Mouse (Mus musculus): ENCODE measurements at regions not wholly inside any gene's neighbourhood (a gene's known extent, or its start where the extent isn't known, plus 50 kb on each side); places are given as distances from the start of the nearest gene placed in this dataset.

DNA sequence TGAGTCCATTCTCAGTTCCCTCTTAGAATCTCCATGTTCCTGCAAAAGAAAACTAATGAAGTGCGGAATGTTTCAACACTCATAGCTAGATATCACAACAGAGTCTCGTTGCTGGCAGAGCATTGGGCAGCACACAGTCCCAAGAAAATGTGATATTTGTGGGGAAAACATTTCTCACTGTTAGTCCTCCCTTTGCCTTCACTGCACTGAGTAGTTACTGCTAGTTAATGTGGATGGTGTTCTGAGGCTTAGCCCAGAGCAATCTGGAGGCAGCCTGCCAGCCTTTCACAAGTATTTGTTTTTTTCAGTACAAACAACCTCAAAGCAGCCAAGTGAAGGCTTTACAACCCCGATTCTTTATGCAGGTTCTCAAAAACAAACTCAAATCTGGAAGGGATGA, 197.2 kb downstream of the Fam76b start:
- no peaks in the 10 kb centered on the region for H3K9me3 ChIP-seq (replicated peaks; ENCODE audit: control insufficient read depth, low read length)
- DNase-seq (ENCODE audit: low spot score) = peak; percentile 45
- no peak for ATAC-seq
- no peak overlapping the region for H3K4me3 ChIP-seq (ENCODE audit: low read depth, low read length)
- H3K4me1 ChIP-seq (ENCODE audit: control insufficient read depth, insufficient read depth, low read length) = no peaks in the 10 kb centered on the region
- no peak overlapping the region for H3K9ac ChIP-seq (ENCODE audit: low read length)
- 65% methylated on average over 3 of the region's 3 CpGs for WGBS
- H3K27me3 ChIP-seq (replicated peaks; ENCODE audit: control insufficient read depth, insufficient read depth, low read length) = no peaks in the 10 kb centered on the region
- no peaks in the 10 kb centered on the region for H3K36me3 ChIP-seq (ENCODE audit: control insufficient read depth, insufficient read depth, low read length)
- H3K4me2 ChIP-seq (ENCODE audit: low read length) = no peak overlapping the region
- H3K27ac ChIP-seq (ENCODE audit: low read depth, low read length) = no peak overlapping the region

DNA sequence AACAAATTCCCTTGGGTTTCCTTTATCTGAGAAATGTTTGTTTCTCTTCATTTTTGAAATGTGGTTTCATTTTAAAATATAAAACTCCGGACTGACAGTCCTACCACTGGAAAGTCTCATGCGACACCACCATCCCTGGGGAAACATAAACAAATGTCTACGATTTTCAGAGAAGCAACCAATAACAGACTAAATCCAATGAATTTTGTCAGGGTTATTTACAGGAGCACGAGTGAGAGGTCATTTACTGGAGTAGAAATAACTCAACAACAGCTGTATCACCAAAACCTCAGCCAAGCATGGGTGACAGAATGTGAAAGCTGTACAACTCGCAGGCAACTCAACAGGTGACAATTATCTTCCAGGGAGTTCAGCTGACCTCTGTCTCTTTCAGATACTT, 200.5 kb downstream of the Fam76b start:
- Histone ChIP-seq H3K9ac (ENCODE audit: low read length) (no peak overlapping the region), H3K27ac (ENCODE audit: low read depth, low read length) (no peak overlapping the region), H3K36me3 (ENCODE audit: control insufficient read depth, insufficient read depth, low read length) (no peaks in the 10 kb centered on the region), H3K9me3 (replicated peaks; ENCODE audit: control insufficient read depth, low read length) (no peaks in the 10 kb centered on the region), H3K27me3 (replicated peaks; ENCODE audit: control insufficient read depth, insufficient read depth, low read length) (no peaks in the 10 kb centered on the region), H3K4me1 (ENCODE audit: control insufficient read depth, insufficient read depth, low read length) (peaks cover 3% of the 10 kb centered on the region; the same call in 1 of the 2 replicates), H3K4me2 (ENCODE audit: low read length) (no peak overlapping the region), H3K4me3 (ENCODE audit: low read depth, low read length) (no peak overlapping the region)
- ATAC-seq (no peak), DNase-seq (ENCODE audit: low spot score) (no peak)
- 89% methylated on average over 5 of the region's 5 CpGs for WGBS

DNA sequence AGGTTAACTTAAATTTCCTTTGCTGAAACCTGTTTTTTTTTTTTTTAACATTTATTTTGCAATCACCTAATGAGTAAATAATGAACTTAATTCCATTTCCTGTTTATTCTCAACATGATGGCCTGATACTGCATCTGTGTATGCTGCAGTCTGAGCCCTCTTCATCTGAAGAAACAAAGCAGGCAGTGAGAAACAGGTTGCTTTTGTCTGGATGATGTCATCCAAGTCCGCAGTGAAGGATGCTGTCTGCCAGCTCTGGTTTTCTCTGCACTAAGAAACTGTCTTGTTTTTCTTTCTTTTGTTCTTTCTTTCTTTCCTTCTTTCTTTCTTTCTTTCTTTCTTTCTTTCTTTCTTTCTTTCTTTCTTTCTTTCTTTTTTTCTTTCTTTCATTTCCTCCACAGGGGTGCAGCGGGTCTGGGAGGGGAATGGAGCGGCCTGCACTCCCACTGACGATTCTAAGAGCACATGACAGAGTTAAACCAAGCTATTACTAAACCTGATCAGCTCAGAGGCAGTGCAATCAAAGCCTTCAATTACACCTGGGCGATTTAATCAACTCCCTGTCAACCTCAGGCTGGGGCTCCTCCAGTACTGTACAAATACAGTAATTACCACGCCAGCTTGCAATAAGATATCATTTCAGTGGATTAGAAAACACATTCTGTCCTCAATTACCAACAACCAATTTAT, 204.0 kb downstream of the Fam76b start:
- no peak overlapping the region for H3K9ac ChIP-seq (ENCODE audit: low read length)
- 16% methylated on average over 6 of the region's 6 CpGs for WGBS
- ATAC-seq (peak; percentile 85), DNase-seq (ENCODE audit: low spot score) (peak; percentile 51)
- no peaks in the 10 kb centered on the region for H3K9me3 ChIP-seq (replicated peaks; ENCODE audit: control insufficient read depth, low read length)
- no peak overlapping the region for H3K4me3 ChIP-seq (ENCODE audit: low read depth, low read length)
- H3K36me3 ChIP-seq (ENCODE audit: control insufficient read depth, insufficient read depth, low read length) = no peaks in the 10 kb centered on the region
- H3K27me3 ChIP-seq (replicated peaks; ENCODE audit: control insufficient read depth, insufficient read depth, low read length) = no peaks in the 10 kb centered on the region
- no peak overlapping the region for H3K27ac ChIP-seq (ENCODE audit: low read depth, low read length)
- peaks cover 3% of the 10 kb centered on the region; the same call in 1 of the 2 replicates for H3K4me1 ChIP-seq (ENCODE audit: control insufficient read depth, insufficient read depth, low read length)
- no peak overlapping the region for H3K4me2 ChIP-seq (ENCODE audit: low read length)

DNA sequence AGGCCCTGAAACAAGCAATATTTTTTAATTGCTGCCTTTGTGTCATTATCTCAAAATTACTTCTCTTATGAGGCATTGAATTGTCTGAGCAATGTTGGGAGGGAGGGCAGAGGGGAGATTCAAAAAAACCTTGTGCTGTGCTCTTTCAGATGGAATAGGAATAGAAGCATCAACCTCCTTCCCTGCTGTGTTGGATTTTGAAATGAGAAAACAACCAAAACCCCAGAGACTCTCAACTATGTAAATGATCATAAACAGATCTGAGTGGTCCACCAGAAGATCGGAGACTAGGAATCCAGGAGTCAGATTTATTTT, 204.5 kb downstream of the Fam76b start:
- 53% methylated on average over 1 of the region's 1 CpGs for WGBS
- H3K4me2 ChIP-seq (ENCODE audit: low read length) = no peak overlapping the region
- H3K9ac ChIP-seq (ENCODE audit: low read length) = no peak overlapping the region
- H3K27me3 ChIP-seq (replicated peaks; ENCODE audit: control insufficient read depth, insufficient read depth, low read length) = no peaks in the 10 kb centered on the region
- H3K4me3 ChIP-seq (ENCODE audit: low read depth, low read length) = no peak overlapping the region
- H3K9me3 ChIP-seq (replicated peaks; ENCODE audit: control insufficient read depth, low read length) = no peaks in the 10 kb centered on the region
- no peak for DNase-seq (ENCODE audit: low spot score)
- peak; percentile 52; the same call in 1 of the 2 replicates for ATAC-seq
- no peaks in the 10 kb centered on the region for H3K36me3 ChIP-seq (ENCODE audit: control insufficient read depth, insufficient read depth, low read length)
- H3K27ac ChIP-seq (ENCODE audit: low read depth, low read length) = no peak overlapping the region
- H3K4me1 ChIP-seq (ENCODE audit: control insufficient read depth, insufficient read depth, low read length) = peaks cover 3% of the 10 kb centered on the region; the same call in 1 of the 2 replicates

DNA sequence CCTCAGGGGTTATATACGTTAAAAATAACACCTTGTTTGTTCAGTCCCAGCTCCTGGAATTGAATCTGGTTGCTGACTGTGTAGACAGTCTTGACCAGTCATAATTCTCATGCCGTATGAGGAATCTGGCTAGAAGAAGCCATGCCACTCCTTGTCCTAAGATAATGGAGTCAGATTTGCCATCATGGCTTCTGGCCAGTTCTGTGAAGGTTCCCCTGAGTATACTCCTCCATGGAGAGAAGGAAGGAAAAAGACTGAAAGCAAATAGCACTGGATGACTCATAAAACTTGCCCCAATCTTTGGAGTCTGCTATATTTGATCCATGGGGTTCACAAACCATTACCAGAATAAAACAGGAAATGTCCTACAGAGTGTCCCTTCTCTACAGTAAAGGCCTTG, 208.0 kb downstream of the Fam76b start:
- Histone ChIP-seq H3K4me2 (ENCODE audit: low read length) (no peak overlapping the region), H3K9ac (ENCODE audit: low read length) (no peak overlapping the region), H3K27ac (ENCODE audit: low read depth, low read length) (no peak overlapping the region), H3K36me3 (ENCODE audit: control insufficient read depth, insufficient read depth, low read length) (no peaks in the 10 kb centered on the region), H3K27me3 (replicated peaks; ENCODE audit: control insufficient read depth, insufficient read depth, low read length) (no peaks in the 10 kb centered on the region), H3K4me1 (ENCODE audit: control insufficient read depth, insufficient read depth, low read length) (peaks cover 3% of the 10 kb centered on the region; the same call in 1 of the 2 replicates), H3K4me3 (ENCODE audit: low read depth, low read length) (no peak overlapping the region), H3K9me3 (replicated peaks; ENCODE audit: control insufficient read depth, low read length) (no peaks in the 10 kb centered on the region)
- DNase-seq (ENCODE audit: low spot score) = no peak
- no peak for ATAC-seq
- 86% methylated on average over 2 of the region's 2 CpGs for WGBS

DNA sequence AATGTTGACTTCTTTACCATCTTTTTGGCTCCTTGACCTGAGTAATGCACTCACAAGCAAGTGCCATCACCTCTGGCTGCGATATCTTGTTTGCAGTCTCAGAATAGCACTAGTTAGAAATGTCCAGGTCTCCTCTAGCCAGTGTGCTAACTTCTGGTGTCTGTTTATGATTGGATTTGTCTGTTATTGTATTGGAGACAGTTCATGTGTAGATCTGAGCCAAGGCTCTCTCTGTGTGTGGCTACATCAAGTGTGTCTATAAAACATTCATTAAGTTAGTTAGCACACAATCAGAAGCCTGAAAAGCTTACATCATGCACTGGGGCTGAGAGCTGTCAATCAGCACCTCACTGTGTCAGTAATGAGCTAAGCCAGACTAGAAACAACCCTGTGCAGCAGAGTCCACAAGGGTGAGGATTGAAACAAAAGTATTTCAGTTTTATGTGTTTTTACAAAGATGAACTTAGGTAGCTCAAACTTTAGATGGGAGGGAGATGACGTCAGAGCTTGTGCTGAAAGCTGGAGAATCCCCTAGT, 214.5 kb downstream of the Fam76b start:
- no peak for DNase-seq (ENCODE audit: low spot score)
- WGBS = 64% methylated on average over 2 of the region's 2 CpGs
- no peaks in the 10 kb centered on the region for H3K36me3 ChIP-seq (ENCODE audit: control insufficient read depth, insufficient read depth, low read length)
- ATAC-seq = no peak
- H3K27me3 ChIP-seq (replicated peaks; ENCODE audit: control insufficient read depth, insufficient read depth, low read length) = no peaks in the 10 kb centered on the region
- H3K9ac ChIP-seq (ENCODE audit: low read length) = no peak overlapping the region
- no peak overlapping the region for H3K27ac ChIP-seq (ENCODE audit: low read depth, low read length)
- no peaks in the 10 kb centered on the region for H3K9me3 ChIP-seq (replicated peaks; ENCODE audit: control insufficient read depth, low read length)
- no peaks in the 10 kb centered on the region for H3K4me1 ChIP-seq (ENCODE audit: control insufficient read depth, insufficient read depth, low read length)
- no peak overlapping the region for H3K4me2 ChIP-seq (ENCODE audit: low read length)
- H3K4me3 ChIP-seq (ENCODE audit: low read depth, low read length) = no peak overlapping the region

DNA sequence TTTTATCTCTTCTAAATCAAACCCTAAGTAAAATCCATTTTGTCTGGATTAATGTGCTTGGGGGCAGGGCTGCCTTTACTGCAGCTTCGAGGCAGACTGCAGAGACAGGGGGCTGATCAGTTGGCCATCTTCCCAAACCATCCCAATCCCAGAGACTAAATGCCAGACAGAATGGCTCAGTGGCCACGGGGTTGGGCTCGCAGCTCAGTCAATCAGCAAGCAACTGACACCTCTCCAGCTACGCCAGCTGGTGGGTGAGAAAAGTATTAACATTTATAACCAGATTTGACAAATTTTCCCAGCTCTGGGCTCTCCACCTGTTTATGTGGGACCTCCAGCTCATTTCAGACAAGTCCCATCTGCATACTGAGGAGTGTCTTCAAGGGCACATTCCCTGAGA, 220.7 kb downstream of the Fam76b start:
- Histone ChIP-seq H3K27me3 (replicated peaks; ENCODE audit: control insufficient read depth, insufficient read depth, low read length) (no peaks in the 10 kb centered on the region), H3K9ac (ENCODE audit: low read length) (no peak overlapping the region), H3K4me1 (ENCODE audit: control insufficient read depth, insufficient read depth, low read length) (peaks cover 2% of the 10 kb centered on the region; the same call in 1 of the 2 replicates), H3K27ac (ENCODE audit: low read depth, low read length) (no peak overlapping the region), H3K9me3 (replicated peaks; ENCODE audit: control insufficient read depth, low read length) (no peaks in the 10 kb centered on the region), H3K36me3 (ENCODE audit: control insufficient read depth, insufficient read depth, low read length) (no peaks in the 10 kb centered on the region), H3K4me3 (ENCODE audit: low read depth, low read length) (no peak overlapping the region), H3K4me2 (ENCODE audit: low read length) (no peak overlapping the region)
- DNase-seq (ENCODE audit: low spot score) (peak; percentile 75), ATAC-seq (peak; percentile 87)
- 53% methylated on average over 4 of the region's 4 CpGs for WGBS

DNA sequence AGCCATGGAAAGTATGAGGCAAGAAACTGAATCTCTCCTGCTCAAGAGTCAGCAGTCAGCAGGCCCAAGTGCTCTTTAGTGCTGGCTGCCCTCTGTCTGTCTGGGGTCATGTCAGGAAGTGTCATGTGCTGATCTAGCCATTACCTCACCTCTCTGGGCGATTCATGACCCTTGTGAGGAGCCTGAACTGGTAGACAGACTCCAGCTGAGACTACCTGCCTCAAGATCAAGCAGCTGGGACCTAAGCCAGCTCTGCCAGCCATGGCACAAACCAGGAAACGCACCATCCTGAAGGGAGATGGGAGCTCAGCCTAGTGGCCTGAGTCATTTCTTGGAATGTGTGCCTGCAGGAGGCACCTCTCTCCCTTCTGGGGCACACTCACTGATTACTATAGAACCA, 221.2 kb upstream of the Sesn3 start:
- Histone ChIP-seq H3K9ac (ENCODE audit: low read length) (no peak overlapping the region), H3K27ac (ENCODE audit: low read depth, low read length) (no peak overlapping the region), H3K4me1 (ENCODE audit: control insufficient read depth, insufficient read depth, low read length) (peaks cover 6% of the 10 kb centered on the region), H3K4me3 (ENCODE audit: low read depth, low read length) (no peak overlapping the region), H3K27me3 (replicated peaks; ENCODE audit: control insufficient read depth, insufficient read depth, low read length) (no peaks in the 10 kb centered on the region), H3K4me2 (ENCODE audit: low read length) (no peak overlapping the region), H3K9me3 (replicated peaks; ENCODE audit: control insufficient read depth, low read length) (no peaks in the 10 kb centered on the region), H3K36me3 (ENCODE audit: control insufficient read depth, insufficient read depth, low read length) (no peaks in the 10 kb centered on the region)
- ATAC-seq (no peak; the same call in 1 of the 2 replicates), DNase-seq (ENCODE audit: low spot score) (no peak)
- 25% methylated on average over 2 of the region's 2 CpGs for WGBS

DNA sequence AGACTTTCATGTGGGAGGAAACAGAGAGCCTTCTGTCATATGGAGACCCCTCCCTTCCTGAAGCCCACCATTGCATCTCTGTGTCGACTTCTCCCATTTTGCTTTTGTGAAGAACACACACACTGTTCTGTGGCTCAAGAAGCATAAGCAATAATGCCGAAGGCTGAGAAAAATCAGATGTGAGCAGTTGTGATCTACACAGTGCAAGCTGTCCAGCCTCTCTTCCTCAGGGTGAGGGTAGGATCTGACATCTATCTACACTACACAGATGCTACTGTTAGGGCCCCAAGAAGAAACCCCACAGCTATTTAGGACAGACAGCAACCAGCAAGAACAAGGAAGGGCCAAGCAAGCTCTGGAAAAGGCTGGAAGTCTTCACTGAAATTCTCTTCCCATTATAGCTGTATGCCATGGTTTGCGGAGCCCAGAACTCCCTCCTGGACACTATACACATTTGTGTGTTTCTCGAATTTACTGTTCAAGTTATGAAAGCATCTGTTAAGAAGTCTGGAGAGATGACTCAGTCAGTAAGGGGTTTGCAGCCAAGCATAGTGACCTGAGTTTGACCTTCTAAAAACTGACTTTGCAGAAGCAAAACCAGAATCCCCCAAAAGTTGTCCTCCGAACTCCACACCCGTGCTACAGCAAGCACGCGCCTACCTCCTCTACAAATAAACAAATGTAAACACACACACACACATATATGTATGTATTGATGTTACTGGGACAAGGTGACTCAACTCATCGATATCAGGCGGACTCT, 218.3 kb upstream of the Sesn3 start:
- 91% methylated on average over 10 of the region's 10 CpGs for WGBS
- no peak overlapping the region for H3K4me3 ChIP-seq (ENCODE audit: low read depth, low read length)

More for the DNA sequence above, 218.3 kb upstream of the Sesn3 start:
- Histone ChIP-seq H3K4me1 (ENCODE audit: control insufficient read depth, insufficient read depth, low read length) (peaks cover 14% of the 10 kb centered on the region), H3K27me3 (replicated peaks; ENCODE audit: control insufficient read depth, insufficient read depth, low read length) (no peaks in the 10 kb centered on the region), H3K9ac (ENCODE audit: low read length) (no peak overlapping the region), H3K9me3 (replicated peaks; ENCODE audit: control insufficient read depth, low read length) (no peaks in the 10 kb centered on the region), H3K27ac (ENCODE audit: low read depth, low read length) (no peak overlapping the region), H3K4me2 (ENCODE audit: low read length) (no peak overlapping the region), H3K36me3 (ENCODE audit: control insufficient read depth, insufficient read depth, low read length) (no peaks in the 10 kb centered on the region)
- ATAC-seq (no peak), DNase-seq (ENCODE audit: low spot score) (no peak)
